Mouse (Mus musculus) kidney, embryonic 16.5 days (tissue): Measurements from ENCODE around the gene Nav2. TPM values are rescaled to one million over a fixed set of nuclear protein-coding genes. Genes with fewer than 3 reads are reported as not detected.

ENCODE experiments used
- ATAC-seq: fragments of 200-750 bp; cut with Nextera tagmentation; 2 replicates; pipeline ENCODE4 v1.8.0; 2017; ENCODE audit warnings: moderate TSS enrichment; ENCODE audit not compliant: low FRiP score, low TSS enrichment
- H3K27ac ChIP-seq: fragments of 300-500 bp; sonication (generic); 2 replicates; pipeline ENCODE4 v1.5.1; 2014; ENCODE audit warnings: low read length
- H3K27me3 ChIP-seq: fragments of 300-500 bp; sonication (generic); 2 replicates; pipeline ENCODE4 v1.6.1; 2014; ENCODE audit warnings: low read length, control low read depth, mixed read lengths; ENCODE audit not compliant: insufficient read depth
- H3K36me3 ChIP-seq: fragments of 300-500 bp; sonication (generic); 2 replicates; pipeline ENCODE4 v1.6.1; 2014; ENCODE audit warnings: low read length, control low read depth, mixed read lengths; ENCODE audit not compliant: insufficient read depth
- H3K4me1 ChIP-seq: fragments of 300-500 bp; sonication (generic); 2 replicates; pipeline ENCODE4 v1.6.1; 2014; ENCODE audit warnings: low read length, control low read depth, mixed read lengths; ENCODE audit not compliant: insufficient read depth
- H3K4me2 ChIP-seq: fragments of 300-500 bp; sonication (generic); replicated peaks from 2 replicates; pipeline ENCODE4 v1.6.1; 2014; ENCODE audit warnings: low read depth, low read length
- H3K4me3 ChIP-seq: fragments of 300-500 bp; sonication (generic); 2 replicates; pipeline ENCODE4 v1.5.1; 2014; ENCODE audit warnings: mild to moderate bottlenecking, low read length
- H3K9ac ChIP-seq: fragments of 300-500 bp; sonication (generic); replicated peaks from 2 replicates; pipeline ENCODE4 v1.6.1; 2014; ENCODE audit warnings: low read length
- H3K9me3 ChIP-seq: fragments of 300-500 bp; sonication (generic); 2 replicates; pipeline ENCODE4 v1.6.1; 2016; ENCODE audit warnings: low read length, control low read depth
- WGBS: fragments of 180-500 bp; shearing (Covaris S2); extraction: QIAGEN DNeasy Blood & Tissue Kit; methylation state at CpG from one replicate; pipeline ENCODE4 v1.1.7; 2014; 5-methylcytosine and 5-hydroxymethylcytosine counted together
- polyA plus RNA-seq: library from polyadenylated mRNA; unstranded; fragments of >200 nt; fragmentation: Nextera tagmentation; extraction: Ambion mirVana; gene quantifications from 2 replicates; pipeline ENCODE4 v1.2.1, GENCODE M21; 2015

The Nav2 gene
- polyA plus RNA-seq, 1 experiment from 2014 or later: 22.6 TPM

DNA sequence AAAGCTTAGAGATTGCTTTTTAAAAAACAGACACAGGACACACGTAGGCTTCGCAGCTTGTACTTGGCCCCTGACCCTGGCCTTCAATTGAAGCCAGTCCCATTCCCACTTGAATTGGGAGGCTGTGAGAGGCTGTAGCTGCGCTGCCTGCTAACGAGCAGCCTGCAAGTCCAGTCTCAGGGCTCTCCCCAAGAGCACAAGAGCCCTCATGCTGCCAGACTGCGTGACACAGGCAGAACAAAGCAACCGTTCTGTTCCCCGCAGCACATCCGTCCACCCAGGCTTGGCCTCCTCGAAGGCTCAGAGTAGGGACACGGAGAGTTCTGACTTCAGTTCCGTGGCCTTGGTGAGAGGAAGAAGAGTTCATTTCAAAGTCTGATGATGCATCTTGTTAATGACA lies 587.6 kb downstream of the Nav2 start:
- Histone ChIP-seq H3K4me2 (no peak overlapping the region), H3K36me3 (no peaks in the 10 kb centered on the region; the same call in 1 of the 2 replicates), H3K4me3 (no peak overlapping the region), H3K27ac (peak overlapping the region; percentile 63), H3K27me3 (no peaks in the 10 kb centered on the region), H3K4me1 (peaks cover 28% of the 10 kb centered on the region), H3K9me3 (no peaks in the 10 kb centered on the region), H3K9ac (peak overlapping the region; percentile 31; the same call in 1 of the 2 replicates)
- ATAC-seq: peak; percentile 46; the same call in 1 of the 2 replicates
- 24% methylated on average over 11 of the region's 11 CpGs for WGBS

DNA sequence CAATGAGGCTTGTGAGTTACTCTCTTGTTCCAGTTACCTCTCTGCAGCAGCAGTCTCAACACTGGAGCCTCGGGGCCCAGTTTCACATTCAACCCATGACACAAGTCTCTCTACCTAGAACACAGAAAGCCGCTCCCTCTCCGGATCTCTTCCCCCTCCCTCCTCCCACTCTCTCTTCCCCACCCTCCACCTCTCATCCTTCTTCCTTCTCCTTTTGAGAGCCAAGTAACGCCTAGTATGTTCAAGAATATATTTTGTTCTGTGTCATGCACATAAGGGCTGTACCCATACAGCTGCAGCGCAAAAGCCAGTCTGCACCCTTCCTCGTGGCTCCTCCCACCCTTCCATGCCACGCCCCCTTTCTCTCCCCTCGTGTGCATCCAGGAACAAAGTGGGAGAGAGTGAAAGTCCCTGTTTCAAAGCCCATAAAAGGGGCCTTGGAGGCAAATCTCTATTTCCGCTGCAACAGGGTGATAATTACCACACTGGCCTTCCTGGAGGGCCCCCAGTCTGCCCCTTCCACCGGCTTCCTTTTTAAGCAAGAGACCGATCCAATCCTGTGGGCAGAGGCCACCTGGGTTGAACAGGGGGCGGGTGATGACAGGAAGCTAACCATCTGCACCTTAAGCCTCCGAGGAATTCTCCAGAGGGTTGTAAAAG lies 588.4 kb downstream of the Nav2 start:
- H3K27me3 ChIP-seq: no peaks in the 10 kb centered on the region
- no peak overlapping the region for H3K4me3 ChIP-seq
- peak overlapping the region; percentile 63 for H3K27ac ChIP-seq
- WGBS: 12% methylated on average over 13 of the region's 13 CpGs
- peak overlapping the region; percentile 40; the same call in 1 of the 2 replicates for H3K9ac ChIP-seq
- H3K4me1 ChIP-seq: peaks cover 28% of the 10 kb centered on the region
- H3K4me2 ChIP-seq: peak overlapping the region; percentile 30
- H3K9me3 ChIP-seq: no peaks in the 10 kb centered on the region
- peak; percentile 69 for ATAC-seq
- H3K36me3 ChIP-seq: no peaks in the 10 kb centered on the region; the same call in 1 of the 2 replicates

DNA sequence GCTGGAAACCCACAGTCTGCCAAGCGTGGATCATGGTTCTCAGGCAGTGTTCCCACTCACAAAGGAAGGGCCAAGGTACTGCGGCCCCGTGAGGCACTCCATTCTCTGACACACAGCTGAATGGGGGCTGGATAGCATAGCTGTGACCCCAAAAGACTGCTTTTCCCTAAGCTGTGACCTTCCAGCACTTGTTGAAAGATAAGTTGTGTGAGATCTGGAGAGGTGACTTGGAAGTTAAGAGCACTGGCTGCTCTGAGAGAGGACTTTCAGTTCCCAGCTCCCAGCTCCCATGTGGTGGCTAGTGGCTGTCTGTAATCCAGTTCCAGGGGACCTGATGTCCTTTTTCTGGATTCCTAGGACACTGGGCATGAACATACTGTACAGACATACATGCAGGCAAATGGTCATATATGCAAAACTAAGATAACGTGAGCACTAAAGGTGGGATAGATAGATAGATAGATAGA lies 588.9 kb downstream of the Nav2 start:
- H3K9me3 ChIP-seq: no peaks in the 10 kb centered on the region
- H3K36me3 ChIP-seq: no peaks in the 10 kb centered on the region; the same call in 1 of the 2 replicates
- WGBS: 44% methylated on average over 4 of the region's 4 CpGs
- 0 out of 2 replicates have a peak overlapping the region, but pooled peaks have one; percentile 40 for H3K9ac ChIP-seq
- H3K27ac ChIP-seq: peak overlapping the region; percentile 27
- H3K4me1 ChIP-seq: peaks cover 28% of the 10 kb centered on the region
- peak overlapping the region; percentile 30; the same call in 1 of the 2 replicates for H3K4me2 ChIP-seq
- no peak overlapping the region for H3K4me3 ChIP-seq
- H3K27me3 ChIP-seq: no peaks in the 10 kb centered on the region
- no peak for ATAC-seq

DNA sequence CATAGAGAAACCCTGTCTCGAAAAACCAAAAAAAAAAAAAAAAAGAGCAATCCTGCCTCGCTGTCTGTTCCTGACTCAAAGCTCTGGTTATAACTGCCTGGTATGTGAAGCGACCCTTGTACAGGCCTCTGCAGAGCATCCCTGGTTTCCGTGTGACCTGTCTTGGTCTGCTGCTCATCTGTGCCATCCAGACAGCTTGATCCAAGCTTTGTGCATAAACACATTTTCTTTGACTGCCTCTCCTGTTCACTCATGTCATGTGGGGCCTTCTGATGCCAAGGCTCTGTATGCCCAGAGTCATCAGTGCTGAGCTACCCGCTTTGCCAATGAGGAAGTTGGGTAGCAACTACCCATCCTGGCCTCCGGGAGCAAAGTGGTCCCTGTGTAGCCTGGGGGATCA lies 591.1 kb downstream of the Nav2 start:
- WGBS: 56% methylated on average over 6 of the region's 6 CpGs
- Histone ChIP-seq H3K4me1 (peaks cover 34% of the 10 kb centered on the region), H3K27me3 (no peaks in the 10 kb centered on the region), H3K4me3 (no peak overlapping the region), H3K36me3 (no peaks in the 10 kb centered on the region), H3K9me3 (no peaks in the 10 kb centered on the region), H3K27ac (peak overlapping the region; percentile 44), H3K9ac (no peak overlapping the region), H3K4me2 (no peak overlapping the region)
- peak; percentile 79 for ATAC-seq

DNA sequence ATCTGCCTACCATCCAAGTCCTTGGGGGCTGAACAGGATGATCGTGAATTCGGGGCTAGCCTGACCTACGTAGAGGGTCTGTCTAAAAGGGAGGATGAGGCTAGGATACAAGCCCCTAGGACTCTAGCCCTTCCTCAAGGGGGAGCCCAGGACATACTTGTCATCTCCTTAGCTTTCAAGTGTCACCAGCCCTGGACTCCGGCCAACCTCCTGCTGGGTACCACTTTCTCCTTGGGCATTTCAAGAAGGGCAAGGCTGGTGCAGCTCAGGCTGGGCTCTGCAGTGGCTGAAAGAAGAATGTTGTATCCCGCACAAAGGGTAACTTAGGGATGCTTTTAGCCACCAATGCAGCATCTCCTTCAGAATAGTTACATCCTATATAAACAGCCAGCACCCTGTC lies 592.4 kb downstream of the Nav2 start:
- H3K27me3 ChIP-seq: no peaks in the 10 kb centered on the region
- H3K9ac ChIP-seq: no peak overlapping the region
- H3K4me3 ChIP-seq: no peak overlapping the region
- no peak for ATAC-seq
- H3K36me3 ChIP-seq: no peaks in the 10 kb centered on the region
- H3K4me1 ChIP-seq: peaks cover 38% of the 10 kb centered on the region
- WGBS: 95% methylated on average over 5 of the region's 5 CpGs
- H3K27ac ChIP-seq: no peak overlapping the region
- H3K4me2 ChIP-seq: no peak overlapping the region
- H3K9me3 ChIP-seq: no peaks in the 10 kb centered on the region

DNA sequence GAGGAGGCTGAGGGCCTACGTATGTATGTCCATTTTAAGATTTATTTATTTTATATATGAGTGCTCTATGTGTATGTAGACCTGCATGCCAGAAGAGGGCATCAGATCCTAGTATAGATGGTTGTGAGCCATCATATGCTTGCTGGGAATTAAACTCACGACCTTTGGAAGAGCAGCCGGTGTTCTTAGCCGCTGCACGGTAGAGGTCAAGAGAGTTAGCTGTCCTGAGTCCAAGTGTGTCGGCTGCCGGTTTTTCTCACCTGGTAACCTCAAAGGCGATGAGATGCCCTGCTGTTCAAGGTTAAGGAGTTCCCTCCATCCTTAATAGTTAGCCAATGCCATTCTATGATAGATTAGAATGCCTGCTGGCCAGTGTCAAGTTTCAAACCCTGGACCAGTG lies 594.9 kb downstream of the Nav2 start:
- H3K4me1 ChIP-seq: peaks cover 34% of the 10 kb centered on the region
- H3K27me3 ChIP-seq: no peaks in the 10 kb centered on the region
- no peaks in the 10 kb centered on the region for H3K36me3 ChIP-seq
- H3K4me3 ChIP-seq: no peak overlapping the region
- H3K9me3 ChIP-seq: no peaks in the 10 kb centered on the region
- no peak overlapping the region for H3K4me2 ChIP-seq
- no peak for ATAC-seq
- WGBS: 46% methylated on average over 8 of the region's 8 CpGs
- H3K27ac ChIP-seq: no peak overlapping the region
- H3K9ac ChIP-seq: no peak overlapping the region

DNA sequence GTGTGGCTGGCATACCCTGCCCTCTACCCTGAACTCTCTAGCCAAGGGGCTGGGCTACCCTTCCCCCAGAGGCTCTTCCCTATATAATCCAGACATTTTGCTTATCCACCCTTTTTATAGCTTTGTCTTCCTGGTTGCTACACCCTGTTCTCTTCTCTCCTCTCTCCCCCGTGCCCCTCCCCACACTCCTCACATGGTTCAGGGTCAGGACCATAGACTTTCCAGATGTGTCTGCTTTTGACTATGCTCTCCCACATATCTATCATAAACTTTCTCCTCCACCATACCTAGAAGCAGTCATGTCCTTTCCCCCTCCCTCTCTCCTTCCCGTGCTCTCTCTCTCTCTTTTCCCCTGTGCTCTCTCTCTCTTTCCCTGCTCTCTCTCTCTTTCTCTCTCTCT lies 595.4 kb downstream of the Nav2 start:
- no peak overlapping the region for H3K9ac ChIP-seq
- H3K9me3 ChIP-seq: no peaks in the 10 kb centered on the region
- H3K4me2 ChIP-seq: no peak overlapping the region
- H3K27ac ChIP-seq: no peak overlapping the region; the same call in 1 of the 2 replicates
- no peak overlapping the region for H3K4me3 ChIP-seq
- no peak for ATAC-seq
- no peaks in the 10 kb centered on the region for H3K27me3 ChIP-seq
- no peaks in the 10 kb centered on the region for H3K36me3 ChIP-seq
- WGBS: 43% methylated on average over 2 of the region's 2 CpGs
- H3K4me1 ChIP-seq: peaks cover 34% of the 10 kb centered on the region

DNA sequence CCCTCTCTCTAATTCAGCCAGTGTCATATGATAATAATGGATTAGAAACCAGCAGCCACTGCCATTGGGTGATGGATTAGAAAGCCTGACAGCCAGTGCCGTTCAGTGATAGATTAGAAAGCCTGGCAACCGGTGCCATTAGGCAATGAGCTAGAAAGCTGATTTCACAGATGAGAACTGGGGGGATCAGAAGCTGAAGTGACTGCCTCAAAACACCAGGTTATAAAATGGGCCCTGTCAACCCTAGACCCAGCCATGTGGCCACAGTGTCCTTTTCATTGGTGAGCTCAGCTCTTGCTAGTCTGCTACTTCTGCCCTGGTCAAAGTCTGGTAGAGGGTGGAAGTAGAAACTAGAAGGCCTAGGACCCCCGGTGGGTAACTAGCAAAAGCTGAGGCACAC lies 595.8 kb downstream of the Nav2 start:
- no peaks in the 10 kb centered on the region for H3K9me3 ChIP-seq
- H3K27ac ChIP-seq: peak overlapping the region; percentile 41
- H3K4me3 ChIP-seq: no peak overlapping the region
- peaks cover 34% of the 10 kb centered on the region for H3K4me1 ChIP-seq
- WGBS: 13% methylated on average over 3 of the region's 3 CpGs
- H3K27me3 ChIP-seq: no peaks in the 10 kb centered on the region
- no peaks in the 10 kb centered on the region for H3K36me3 ChIP-seq
- H3K9ac ChIP-seq: peak overlapping the region; percentile 32; the same call in 1 of the 2 replicates
- no peak for ATAC-seq
- no peak overlapping the region for H3K4me2 ChIP-seq

DNA sequence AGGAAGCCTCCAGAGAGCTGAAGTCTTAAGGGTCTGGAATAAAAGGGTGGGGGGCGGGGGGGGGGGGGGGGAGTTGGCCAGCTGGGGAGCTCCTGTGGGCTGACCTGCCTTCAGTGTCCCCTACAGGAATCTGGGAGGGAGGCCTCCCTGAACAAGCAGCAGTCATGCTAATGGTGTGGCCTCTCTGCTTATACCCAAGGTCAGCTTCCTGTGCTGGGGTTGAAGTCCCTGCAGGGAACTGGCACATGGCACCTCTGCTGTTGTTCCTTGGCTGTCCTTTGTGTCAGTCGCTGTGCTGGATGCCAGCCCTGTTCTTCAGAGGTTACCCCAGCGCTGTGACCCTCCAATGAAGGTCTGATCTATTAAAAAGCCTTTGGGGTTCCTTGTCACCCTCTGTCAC lies 596.5 kb downstream of the Nav2 start:
- no peaks in the 10 kb centered on the region for H3K36me3 ChIP-seq
- no peaks in the 10 kb centered on the region for H3K9me3 ChIP-seq
- no peak for ATAC-seq
- H3K27ac ChIP-seq: peak overlapping the region; percentile 69; the same call in 1 of the 2 replicates
- 38% methylated on average over 3 of the region's 3 CpGs for WGBS
- peaks cover 30% of the 10 kb centered on the region for H3K4me1 ChIP-seq
- H3K4me2 ChIP-seq: no peak overlapping the region
- H3K27me3 ChIP-seq: no peaks in the 10 kb centered on the region
- H3K4me3 ChIP-seq: no peak overlapping the region
- H3K9ac ChIP-seq: no peak overlapping the region

DNA sequence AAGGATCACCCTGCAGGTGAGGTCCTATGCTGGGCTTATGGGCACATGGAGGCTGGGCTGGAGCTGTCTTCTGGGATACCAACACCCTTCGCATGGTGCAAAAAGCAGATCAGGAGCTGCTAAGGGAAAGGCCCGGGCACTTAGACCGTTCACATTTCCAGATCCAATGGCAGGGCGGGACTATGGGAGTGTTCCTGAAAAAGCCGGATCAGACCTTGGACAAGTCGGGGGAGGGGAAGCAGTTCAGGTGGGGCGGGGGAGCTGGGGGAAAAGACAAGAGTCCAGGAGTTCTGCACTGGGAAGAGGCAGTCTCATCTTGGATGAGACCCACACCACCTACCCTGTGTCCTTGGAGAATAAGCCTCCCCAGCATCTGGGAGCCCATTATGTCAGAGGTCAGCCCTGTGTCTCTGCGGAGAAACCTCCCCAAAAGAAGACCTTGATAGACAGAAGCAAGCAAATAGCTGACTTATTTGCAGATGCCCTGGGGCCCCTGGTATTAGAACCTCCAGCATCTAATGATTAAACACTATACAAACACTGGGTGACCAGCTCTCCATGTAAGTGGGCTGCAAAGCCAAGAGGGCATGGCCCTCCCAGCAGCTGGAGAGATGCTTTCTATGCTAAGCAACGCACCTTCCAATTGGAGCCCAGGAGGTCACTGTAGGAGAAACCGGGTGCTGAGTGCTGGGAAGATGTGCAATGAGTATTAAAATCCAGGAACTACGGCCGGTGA lies 597.7 kb downstream of the Nav2 start:
- peak; percentile 74 for ATAC-seq
- H3K4me3 ChIP-seq: no peak overlapping the region
- H3K9ac ChIP-seq: no peak overlapping the region
- peaks cover 39% of the 10 kb centered on the region for H3K4me1 ChIP-seq
- H3K4me2 ChIP-seq: no peak overlapping the region
- no peaks in the 10 kb centered on the region for H3K36me3 ChIP-seq
- no peaks in the 10 kb centered on the region for H3K9me3 ChIP-seq
- WGBS: 57% methylated on average over 12 of the region's 12 CpGs
- H3K27me3 ChIP-seq: no peaks in the 10 kb centered on the region
- H3K27ac ChIP-seq: peak overlapping the region; percentile 69
